Mouse (Mus musculus) activated CD4-positive, CD25-positive, alpha-beta regulatory T cell, adult 9 weeks (primary cell): ENCODE data around the gene Slit2. TPM values are rescaled to one million over a fixed set of nuclear protein-coding genes. Genes with fewer than 3 reads are reported as not detected.

Experiments used
- polyA plus RNA-seq: library from polyadenylated mRNA; unstranded; fragments of 100-300 nt; shearing (Covaris generic); gene quantifications from one replicate; pipeline ENCODE4 v1.2.1, GENCODE M21; 2017

Slit2 gene
- 0.17 TPM for polyA plus RNA-seq

GRCm38 (mm10) chr5:47982941-47983701 is at the start of gene Slit2:
Slit2 (plus strand) TSS chr5:47983138.

GRCm38 (mm10) chr5:48327652-48328051 is 344.7 kb downstream of the Slit2 start, which contains the start of gene 5730480H06Rik:
5730480H06Rik (plus strand) TSS chr5:48327952.

